Mouse (Mus musculus) lung, postnatal 0 days (tissue): ENCODE data around the gene Tmbim6.

Experiments
- CTCF ChIP-seq: IDR thresholded peaks from 2 replicates; pipeline ENCODE4 v1.5.1; 2016; ENCODE audit warnings: antibody characterized with exemption, mild to moderate bottlenecking
- EP300 ChIP-seq: IDR thresholded peaks from 2 replicates; pipeline ENCODE4 v1.6.1; 2016; ENCODE audit warnings: antibody characterized with exemption, mild to moderate bottlenecking, control low read depth

DNA sequence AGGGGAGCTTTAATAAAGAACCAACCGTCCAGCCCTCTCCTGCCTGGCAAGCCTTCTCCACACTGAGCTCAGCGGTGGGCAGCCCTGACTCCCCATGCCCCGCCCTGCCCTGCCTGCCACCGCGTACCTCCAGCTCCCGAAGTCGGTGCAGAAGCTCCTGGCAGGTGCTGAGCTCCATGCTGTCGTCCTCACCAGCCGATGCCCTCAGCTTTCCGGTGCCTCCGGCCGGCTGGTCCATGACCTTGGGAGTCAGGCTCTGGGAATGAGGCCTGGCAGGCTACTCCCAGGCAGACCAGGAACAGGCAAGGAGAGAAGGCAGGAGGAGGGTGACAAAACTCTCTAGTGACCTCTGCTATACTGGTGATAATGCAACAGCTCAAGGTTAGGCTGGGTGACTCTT, 41.2 kb downstream of the Tmbim6 start:
- TF ChIP-seq CTCF (no peak), EP300 (no peak)
